Mouse (Mus musculus) hindbrain, embryonic 12.5 days (tissue): ENCODE data around the gene Sult3a1. TPM values are rescaled to one million over a fixed set of nuclear protein-coding genes. Genes with fewer than 3 reads are reported as not detected.

Experiments
- polyA plus RNA-seq: library from polyadenylated mRNA; unstranded; fragments of >200 nt; fragmentation: Nextera tagmentation; extraction: Ambion mirVana; gene quantifications from 2 replicates; pipeline ENCODE4 v1.2.1, GENCODE M21; 2016

Gene Sult3a1
- polyA plus RNA-seq, 1 experiment from 2014 or later = not detected

Other genes starting within 250 kb of the Sult3a1 start
- 5.9 and 6.1 TPM in 2 replicates for gene Clvs2, start 233.0 kb upstream of the Sult3a1 start, polyA plus RNA-seq
- gene Sult3a2, start 71.0 kb upstream of the Sult3a1 start, polyA plus RNA-seq = not detected in 2 replicates
- gene Rsph4a, start 47.4 kb downstream of the Sult3a1 start, polyA plus RNA-seq = 0.71 and 1.3 TPM in 2 replicates
- gene Zup1, start 93.5 kb downstream of the Sult3a1 start, polyA plus RNA-seq = 26.3 and 28.7 TPM in 2 replicates
- gene Rwdd1, start 161.9 kb downstream of the Sult3a1 start, polyA plus RNA-seq = 136 and 153 TPM in 2 replicates
- gene Trappc3l, start 179.9 kb downstream of the Sult3a1 start, polyA plus RNA-seq = not detected in 2 replicates
- not detected in 2 replicates for gene Calhm4, start 186.6 kb downstream of the Sult3a1 start, polyA plus RNA-seq
- 0.25 and 0.32 TPM in 2 replicates for gene Calhm5, start 238.8 kb downstream of the Sult3a1 start, polyA plus RNA-seq